Mouse (Mus musculus): Measurements from ENCODE around the gene Bicra. TPM values are rescaled to one million over a fixed set of nuclear protein-coding genes. Genes with fewer than 3 reads are reported as not detected.

Bicra gene
- polyA plus RNA-seq, 1 experiment from 2014 or later = 3.7 TPM

DNA sequence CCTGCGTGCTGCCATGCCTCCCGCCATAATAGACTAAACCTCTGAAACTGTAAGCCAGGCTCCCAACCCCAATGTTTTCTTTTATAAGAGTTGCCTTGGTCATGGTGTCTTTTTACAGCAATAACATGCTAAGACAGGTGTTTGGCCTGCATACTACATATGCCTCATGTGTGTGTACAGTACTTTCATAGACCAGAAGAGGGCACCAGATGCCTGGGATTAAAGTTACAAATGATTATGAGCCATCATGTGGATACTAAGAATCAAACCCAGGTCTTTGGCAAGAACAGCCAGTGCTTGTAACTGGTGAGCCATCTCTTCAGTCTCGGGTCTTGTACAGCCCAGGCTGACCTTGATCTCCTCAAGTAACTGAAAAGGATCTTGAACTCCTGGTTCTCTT, 78.0 kb downstream of the Bicra start:
- Histone ChIP-seq H3K27ac (ENCODE audit: low read length) (no peak overlapping the region), H3K27me3 (replicated peaks; ENCODE audit: control insufficient read depth, insufficient read depth, low read length) (no peaks in the 10 kb centered on the region), H3K9ac (ENCODE audit: low read depth, low read length) (no peak overlapping the region), H3K4me3 (ENCODE audit: low read length) (no peak overlapping the region), H3K9me3 (ENCODE audit: control insufficient read depth, low read length) (no peaks in the 10 kb centered on the region), H3K36me3 (ENCODE audit: control insufficient read depth, insufficient read depth, low read length) (peaks cover 21% of the 10 kb centered on the region), H3K4me1 (ENCODE audit: control insufficient read depth, insufficient read depth, low read length) (no peaks in the 10 kb centered on the region), H3K4me2 (ENCODE audit: low read depth, low read length) (no peak overlapping the region)
- WGBS = 75% methylated on average over 3 of the region's 3 CpGs
- no peak for ATAC-seq

DNA sequence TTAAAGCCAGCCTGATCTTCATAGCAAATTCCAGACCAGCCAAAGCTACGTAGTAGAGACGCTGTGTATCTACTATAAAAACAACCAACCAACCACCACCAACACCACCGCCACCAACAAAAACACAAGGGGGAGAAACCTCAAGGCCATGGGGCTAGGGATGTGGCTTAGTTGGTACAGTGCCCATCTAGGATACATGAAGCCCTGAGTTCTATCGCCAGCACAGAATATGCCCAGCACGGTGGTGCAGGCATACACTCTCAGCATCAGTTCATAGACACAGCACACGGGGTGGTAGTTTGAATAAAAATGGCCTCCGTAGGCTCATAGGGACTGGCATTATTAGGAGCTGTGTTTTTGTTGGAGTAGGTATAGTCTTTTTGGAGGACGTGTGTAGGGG, 79.4 kb downstream of the Bicra start:
- Histone ChIP-seq H3K4me3 (ENCODE audit: low read length) (no peak overlapping the region), H3K27ac (ENCODE audit: low read length) (no peak overlapping the region), H3K4me2 (ENCODE audit: low read depth, low read length) (no peak overlapping the region), H3K9ac (ENCODE audit: low read depth, low read length) (no peak overlapping the region), H3K27me3 (replicated peaks; ENCODE audit: control insufficient read depth, insufficient read depth, low read length) (no peaks in the 10 kb centered on the region), H3K36me3 (ENCODE audit: control insufficient read depth, insufficient read depth, low read length) (peaks cover 16% of the 10 kb centered on the region), H3K4me1 (ENCODE audit: control insufficient read depth, insufficient read depth, low read length) (peaks cover 10% of the 10 kb centered on the region), H3K9me3 (ENCODE audit: control insufficient read depth, low read length) (no peaks in the 10 kb centered on the region)
- WGBS = 93% methylated on average over 8 of the region's 8 CpGs
- ATAC-seq = no peak

- H3K27ac ChIP-seq (ENCODE audit: low read length) = 0 out of 2 replicates have a peak within 1 kb of the TSS, but pooled peaks have one; percentile 10
- 1% methylated on average over 22 of the region's 22 CpGs for WGBS
- peaks cover 14% of the 10 kb centered on the region for H3K36me3 ChIP-seq (ENCODE audit: control insufficient read depth, insufficient read depth, low read length)
- peak within 1 kb of the TSS; percentile 56 for H3K4me2 ChIP-seq (ENCODE audit: low read depth, low read length)
- peak within 1 kb of the TSS; percentile 55 for H3K4me3 ChIP-seq (ENCODE audit: low read length)
- H3K9ac ChIP-seq (ENCODE audit: low read depth, low read length) = peak within 1 kb of the TSS; percentile 71
- peak; percentile 86 for ATAC-seq
- H3K27me3 ChIP-seq (replicated peaks; ENCODE audit: control insufficient read depth, insufficient read depth, low read length) = no peaks in the 10 kb centered on the region
- peaks cover 19% of the 10 kb centered on the region for H3K4me1 ChIP-seq (ENCODE audit: control insufficient read depth, insufficient read depth, low read length)
- no peaks in the 10 kb centered on the region for H3K9me3 ChIP-seq (ENCODE audit: control insufficient read depth, low read length)
These were observed 80.4 kb downstream of the Bicra start, which contains the start of gene Ehd2 for GRCm38 (mm10) chr7:15967312-15967711. Gene Ehd2, minus strand, starts transcription at chr7:15967567.

GRCm38 (mm10) chr7:15966489-15966888, 81.2 kb downstream of the Bicra start:
- Histone ChIP-seq H3K4me1 (ENCODE audit: control insufficient read depth, insufficient read depth, low read length) (peaks cover 27% of the 10 kb centered on the region), H3K4me3 (ENCODE audit: low read length) (peak overlapping the region; percentile 55), H3K9ac (ENCODE audit: low read depth, low read length) (peak overlapping the region; percentile 71), H3K27ac (ENCODE audit: low read length) (no peak overlapping the region), H3K27me3 (replicated peaks; ENCODE audit: control insufficient read depth, insufficient read depth, low read length) (no peaks in the 10 kb centered on the region), H3K36me3 (ENCODE audit: control insufficient read depth, insufficient read depth, low read length) (peaks cover 6% of the 10 kb centered on the region), H3K9me3 (ENCODE audit: control insufficient read depth, low read length) (no peaks in the 10 kb centered on the region), H3K4me2 (ENCODE audit: low read depth, low read length) (peak overlapping the region; percentile 56)
- ATAC-seq = no peak
- WGBS = 72% methylated on average over 3 of the region's 3 CpGs

- H3K4me3 ChIP-seq (ENCODE audit: low read length) = no peak overlapping the region
- H3K9me3 ChIP-seq (ENCODE audit: control insufficient read depth, low read length) = no peaks in the 10 kb centered on the region
- H3K4me1 ChIP-seq (ENCODE audit: control insufficient read depth, insufficient read depth, low read length) = peaks cover 29% of the 10 kb centered on the region
- peak overlapping the region; percentile 82; the same call in 1 of the 2 replicates for H3K27ac ChIP-seq (ENCODE audit: low read length)
- WGBS = 76% methylated on average over 32 of the region's 32 CpGs
- H3K27me3 ChIP-seq (replicated peaks; ENCODE audit: control insufficient read depth, insufficient read depth, low read length) = no peaks in the 10 kb centered on the region
- no peak overlapping the region for H3K4me2 ChIP-seq (ENCODE audit: low read depth, low read length)
- ATAC-seq = no peak
- H3K36me3 ChIP-seq (ENCODE audit: control insufficient read depth, insufficient read depth, low read length) = no peaks in the 10 kb centered on the region
- no peak overlapping the region for H3K9ac ChIP-seq (ENCODE audit: low read depth, low read length)
These were observed 83.7 kb downstream of the Bicra start for GRCm38 (mm10) chr7:15963798-15964652.

- Histone ChIP-seq H3K27me3 (replicated peaks; ENCODE audit: control insufficient read depth, insufficient read depth, low read length) (no peaks in the 10 kb centered on the region), H3K9ac (ENCODE audit: low read depth, low read length) (peak overlapping the region; percentile 30), H3K9me3 (ENCODE audit: control insufficient read depth, low read length) (no peaks in the 10 kb centered on the region), H3K4me1 (ENCODE audit: control insufficient read depth, insufficient read depth, low read length) (peaks cover 29% of the 10 kb centered on the region), H3K4me2 (ENCODE audit: low read depth, low read length) (peak overlapping the region; percentile 13), H3K27ac (ENCODE audit: low read length) (peak overlapping the region; percentile 82), H3K36me3 (ENCODE audit: control insufficient read depth, insufficient read depth, low read length) (peaks cover 5% of the 10 kb centered on the region; the same call in 1 of the 2 replicates), H3K4me3 (ENCODE audit: low read length) (no peak overlapping the region)
- ATAC-seq = peak; percentile 78
- 28% methylated on average over 12 of the region's 12 CpGs for WGBS
These were observed 85.1 kb downstream of the Bicra start for GRCm38 (mm10) chr7:15962311-15963288.

- 76% methylated on average over 7 of the region's 7 CpGs for WGBS
- no peaks in the 10 kb centered on the region for H3K27me3 ChIP-seq (replicated peaks; ENCODE audit: control insufficient read depth, insufficient read depth, low read length)
- peaks cover 29% of the 10 kb centered on the region for H3K4me1 ChIP-seq (ENCODE audit: control insufficient read depth, insufficient read depth, low read length)
- no peak for ATAC-seq
- no peaks in the 10 kb centered on the region for H3K9me3 ChIP-seq (ENCODE audit: control insufficient read depth, low read length)
- H3K27ac ChIP-seq (ENCODE audit: low read length) = peak overlapping the region; percentile 82
- no peak overlapping the region for H3K4me2 ChIP-seq (ENCODE audit: low read depth, low read length)
- H3K9ac ChIP-seq (ENCODE audit: low read depth, low read length) = no peak overlapping the region
- H3K36me3 ChIP-seq (ENCODE audit: control insufficient read depth, insufficient read depth, low read length) = peaks cover 5% of the 10 kb centered on the region; the same call in 1 of the 2 replicates
- H3K4me3 ChIP-seq (ENCODE audit: low read length) = no peak overlapping the region
These were observed 85.9 kb downstream of the Bicra start for GRCm38 (mm10) chr7:15961798-15962197.

DNA sequence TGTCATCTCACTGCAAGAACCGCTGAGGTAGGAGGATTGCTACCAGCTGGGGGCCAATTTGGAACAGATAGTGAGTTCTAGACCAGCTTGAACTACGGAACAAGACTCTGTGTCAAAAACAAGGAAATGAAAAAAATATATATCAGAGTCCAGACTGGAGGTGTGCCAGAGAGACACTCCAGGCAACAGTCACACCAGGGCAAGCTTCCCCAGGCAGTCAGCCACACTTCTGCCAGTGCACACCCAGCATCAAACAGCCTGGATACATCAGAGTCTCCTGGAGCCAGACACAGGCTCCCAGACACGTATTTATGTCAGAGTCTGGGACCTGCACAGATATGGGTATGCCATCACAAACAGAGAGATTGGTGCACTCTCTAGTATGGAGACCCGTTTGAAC, 86.5 kb downstream of the Bicra start:
- WGBS = 51% methylated on average over 4 of the region's 4 CpGs
- Histone ChIP-seq H3K9ac (ENCODE audit: low read depth, low read length) (no peak overlapping the region), H3K4me1 (ENCODE audit: control insufficient read depth, insufficient read depth, low read length) (peaks cover 32% of the 10 kb centered on the region), H3K36me3 (ENCODE audit: control insufficient read depth, insufficient read depth, low read length) (peaks cover 5% of the 10 kb centered on the region; the same call in 1 of the 2 replicates), H3K4me3 (ENCODE audit: low read length) (no peak overlapping the region), H3K27ac (ENCODE audit: low read length) (0 out of 2 replicates have a peak overlapping the region, but pooled peaks have one; percentile 8), H3K9me3 (ENCODE audit: control insufficient read depth, low read length) (no peaks in the 10 kb centered on the region), H3K27me3 (replicated peaks; ENCODE audit: control insufficient read depth, insufficient read depth, low read length) (no peaks in the 10 kb centered on the region), H3K4me2 (ENCODE audit: low read depth, low read length) (no peak overlapping the region)
- no peak for ATAC-seq

- no peaks in the 10 kb centered on the region for H3K27me3 ChIP-seq (replicated peaks; ENCODE audit: control insufficient read depth, insufficient read depth, low read length)
- H3K4me2 ChIP-seq (ENCODE audit: low read depth, low read length) = no peak overlapping the region
- no peak for ATAC-seq
- H3K9ac ChIP-seq (ENCODE audit: low read depth, low read length) = no peak overlapping the region
- H3K4me3 ChIP-seq (ENCODE audit: low read length) = no peak overlapping the region
- WGBS = 33% methylated on average over 4 of the region's 4 CpGs
- no peak overlapping the region for H3K27ac ChIP-seq (ENCODE audit: low read length)
- H3K9me3 ChIP-seq (ENCODE audit: control insufficient read depth, low read length) = no peaks in the 10 kb centered on the region
- peaks cover 36% of the 10 kb centered on the region for H3K4me1 ChIP-seq (ENCODE audit: control insufficient read depth, insufficient read depth, low read length)
- H3K36me3 ChIP-seq (ENCODE audit: control insufficient read depth, insufficient read depth, low read length) = peaks cover 5% of the 10 kb centered on the region; the same call in 1 of the 2 replicates
These were observed 87.0 kb downstream of the Bicra start for GRCm38 (mm10) chr7:15960691-15961090.
